8 mouse cellular contexts compared by ENCODE assay signal in the genomic region with DNA sequence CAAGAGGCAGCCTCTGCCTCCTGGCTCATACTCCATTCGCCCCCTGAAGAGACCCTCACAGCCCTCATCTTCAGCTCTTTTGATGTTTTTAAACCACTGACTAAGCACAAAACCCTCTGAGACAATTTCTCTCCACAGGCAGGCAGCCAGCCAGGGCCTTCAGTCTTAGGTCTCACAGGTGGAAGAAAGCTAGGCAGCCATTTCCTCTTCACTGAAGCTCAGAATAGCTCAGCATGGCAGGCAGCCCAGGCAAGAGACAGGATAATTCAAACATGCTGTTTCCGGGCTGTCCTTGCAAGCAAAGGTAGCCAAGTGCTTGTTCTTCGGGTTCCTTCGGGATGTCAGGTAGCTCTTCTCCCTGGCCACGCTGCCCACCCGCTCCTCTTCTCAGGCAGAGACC. TPM values are rescaled to one million over a fixed set of nuclear protein-coding genes. Genes with fewer than 3 reads are reported as not detected.
DNase-seq lines count a peak whose midpoint lies in the region; ATAC-seq and TF ChIP-seq lines count a peak whose summit lies in the region.

No protein-coding gene starts in this region.

- WGBS in liver, embryonic 11.5 days, result 94% methylated on average over 6 of the region's 6 CpGs
- WGBS in embryonic facial prominence, embryonic 10.5 days, result 90% methylated on average over 6 of the region's 6 CpGs
- 86% methylated on average over 6 of the region's 6 CpGs for WGBS in liver, postnatal 0 days (ENCODE audit: insufficient replicate concordance)
- 88% methylated on average over 6 of the region's 6 CpGs for WGBS in midbrain, postnatal 0 days

- no peak overlapping the region for H3K4me3 ChIP-seq in liver, embryonic 11.5 days (ENCODE audit: low read depth, low read length)
- H3K4me3 ChIP-seq in embryonic facial prominence, embryonic 10.5 days, result no peak overlapping the region
- no peak overlapping the region for H3K4me3 ChIP-seq in liver, postnatal 0 days (ENCODE audit: low read depth, low read length)
- H3K4me3 ChIP-seq in midbrain, postnatal 0 days (ENCODE audit: low read depth, low read length), result no peak overlapping the region

- no peak for TF ChIP-seq EP300 in liver, postnatal 0 days (IDR thresholded peaks at IDR 0.05; ENCODE audit: low read depth)

- H3K4me1 ChIP-seq in liver, embryonic 11.5 days (replicated peaks; ENCODE audit: control insufficient read depth, insufficient read depth, low read length), result peaks cover 3% of the 10 kb centered on the region
- H3K4me1 ChIP-seq in embryonic facial prominence, embryonic 10.5 days, result peaks cover 1% of the 10 kb centered on the region
- no peaks in the 10 kb centered on the region for H3K4me1 ChIP-seq in liver, postnatal 0 days (ENCODE audit: insufficient read depth)
- H3K4me1 ChIP-seq in midbrain, postnatal 0 days (ENCODE audit: insufficient read depth, low read length), result 0 out of 2 replicates have a peak, but pooled peaks cover 2% of the 10 kb centered on the region

- no peak for TF ChIP-seq CTCF in liver, postnatal 0 days (IDR thresholded peaks at IDR 0.05; ENCODE audit: low read depth)
- TF ChIP-seq CTCF in midbrain, postnatal 0 days (IDR thresholded peaks at IDR 0.05), result no peak

- no peak overlapping the region for H3K4me2 ChIP-seq in liver, embryonic 11.5 days
- no peak overlapping the region for H3K4me2 ChIP-seq in liver, postnatal 0 days (ENCODE audit: low read depth, low read length)
- no peak overlapping the region for H3K4me2 ChIP-seq in midbrain, postnatal 0 days (ENCODE audit: low read depth, low read length, poor library complexity, severe bottlenecking)

- peaks cover 6% of the 10 kb centered on the region; the same call in 1 of the 2 replicates for H3K36me3 ChIP-seq in liver, embryonic 11.5 days (ENCODE audit: control insufficient read depth, insufficient read depth, low read length)
- H3K36me3 ChIP-seq in embryonic facial prominence, embryonic 10.5 days (replicated peaks), result peaks cover 65% of the 10 kb centered on the region
- peaks cover 13% of the 10 kb centered on the region for H3K36me3 ChIP-seq in liver, postnatal 0 days (replicated peaks; ENCODE audit: insufficient read depth, low read length)
- H3K36me3 ChIP-seq in midbrain, postnatal 0 days (ENCODE audit: insufficient read depth, low read length), result peaks cover 20% of the 10 kb centered on the region

- DNase-seq in liver, embryonic 11.5 days (ENCODE audit: low spot score), result no peak
- DNase-seq in liver, result no peak
- no peak for DNase-seq in embryonic facial prominence, embryonic 10.5 days (ENCODE audit: low spot score)
- peak; percentile 62 for DNase-seq in heart, postnatal 4 days
- no peak for DNase-seq in liver, postnatal 0 days
- no peak for DNase-seq in embryo, embryonic 10 days (ENCODE audit: low spot score)
- no peak for DNase-seq in midbrain, postnatal 0 days (ENCODE audit: low spot score)

- H3K9me3 ChIP-seq in liver, embryonic 11.5 days (ENCODE audit: control insufficient read depth, low read length), result no peaks in the 10 kb centered on the region
- no peaks in the 10 kb centered on the region for H3K9me3 ChIP-seq in embryonic facial prominence, embryonic 10.5 days
- no peaks in the 10 kb centered on the region for H3K9me3 ChIP-seq in liver, postnatal 0 days (ENCODE audit: low read length)
- no peaks in the 10 kb centered on the region for H3K9me3 ChIP-seq in midbrain, postnatal 0 days (ENCODE audit: low read length)

- H3K9ac ChIP-seq in liver, embryonic 11.5 days (ENCODE audit: low read depth, low read length), result no peak overlapping the region; the same call in 1 of the 2 replicates
- no peak overlapping the region for H3K9ac ChIP-seq in liver, postnatal 0 days (replicated peaks)
- H3K9ac ChIP-seq in midbrain, postnatal 0 days (replicated peaks; ENCODE audit: low read length, poor library complexity, severe bottlenecking), result no peak overlapping the region

- no peaks in the 10 kb centered on the region for H3K27me3 ChIP-seq in liver, embryonic 11.5 days (replicated peaks; ENCODE audit: control insufficient read depth, insufficient read depth, low read length)
- no peaks in the 10 kb centered on the region for H3K27me3 ChIP-seq in embryonic facial prominence, embryonic 10.5 days (replicated peaks; ENCODE audit: low read depth, poor library complexity, severe bottlenecking)
- H3K27me3 ChIP-seq in liver, postnatal 0 days (ENCODE audit: insufficient read depth, low read length), result no peaks in the 10 kb centered on the region
- no peaks in the 10 kb centered on the region for H3K27me3 ChIP-seq in midbrain, postnatal 0 days (ENCODE audit: insufficient read depth, low read length)

- peak overlapping the region; percentile 27; the same call in 1 of the 2 replicates for H3K27ac ChIP-seq in liver, embryonic 11.5 days (ENCODE audit: low read depth, low read length)
- H3K27ac ChIP-seq in embryonic facial prominence, embryonic 10.5 days (replicated peaks), result peak overlapping the region; percentile 24; the same call in 1 of the 2 replicates
- H3K27ac ChIP-seq in liver, postnatal 0 days (ENCODE audit: low read depth), result peak overlapping the region; percentile 34; the same call in 1 of the 2 replicates
- H3K27ac ChIP-seq in midbrain, postnatal 0 days (ENCODE audit: low read depth, low read length), result no peak overlapping the region

- no peak for ATAC-seq in liver, embryonic 11.5 days (replicated peaks; ENCODE audit: low FRiP score)
- no peak for ATAC-seq in liver, postnatal 0 days
- no peak for ATAC-seq in erythroblast, adult 5-6 weeks (replicated peaks; ENCODE audit: low FRiP score, poor library complexity, severe bottlenecking)
- ATAC-seq in midbrain, postnatal 0 days (ENCODE audit: low FRiP score), result no peak

RNA-seq across cellular contexts. Expression of gene Mtss1l, which starts 50.0 kb away (rescaled TPM):
- polyA plus RNA-seq in liver, embryonic 11.5 days (2014; fragmentation: Nextera tagmentation; extraction: Ambion mirVana), result 4.9 and 5.9 TPM in 2 replicates
- polyA plus RNA-seq in embryonic facial prominence, embryonic 10.5 days (2016; fragmentation: Nextera tagmentation; extraction: Ambion mirVana), result 6.6 and 7.2 TPM in 2 replicates
- total RNA-seq in heart, postnatal 4 days (2021), result 10 to 100 TPM; 50.6 to 61.0 TPM
- polyA plus RNA-seq in liver, postnatal 0 days (2015; fragmentation: Nextera tagmentation; extraction: Ambion mirVana), result 0.95 and 1.2 TPM in 2 replicates
- total RNA-seq in erythroblast, adult 5-6 weeks (2015; ENCODE audit: low replicate concordance), result not detected in 2 replicates
- total RNA-seq in erythroblast, adult 5-6 weeks (2017; ENCODE audit: low replicate concordance), result 0.26 TPM in 1 of 2 replicates, not detected in the other
- total RNA-seq in midbrain, postnatal 0 days (2014; rRNA removed), result 90.5 and 101 TPM in 2 replicates
- polyA plus RNA-seq in midbrain, postnatal 0 days (2015; fragmentation: Nextera tagmentation; extraction: Ambion mirVana), result 35.2 and 37.7 TPM in 2 replicates

RNA-seq across cellular contexts. Expression of gene Vac14, which starts 52.9 kb away (rescaled TPM):
- 34.1 and 38.9 TPM in 2 replicates for polyA plus RNA-seq in liver, embryonic 11.5 days (2014; fragmentation: Nextera tagmentation; extraction: Ambion mirVana)
- polyA plus RNA-seq in embryonic facial prominence, embryonic 10.5 days (2016; fragmentation: Nextera tagmentation; extraction: Ambion mirVana), result 26.2 and 27.3 TPM in 2 replicates
- total RNA-seq in heart, postnatal 4 days (2021), result 10 to 100 TPM; 26.7 to 28.1 TPM
- polyA plus RNA-seq in liver, postnatal 0 days (2015; fragmentation: Nextera tagmentation; extraction: Ambion mirVana), result 5.5 and 6.5 TPM in 2 replicates
- total RNA-seq in erythroblast, adult 5-6 weeks (2015; ENCODE audit: low replicate concordance), result 6.1 and 10.9 TPM in 2 replicates
- total RNA-seq in erythroblast, adult 5-6 weeks (2017; ENCODE audit: low replicate concordance), result 4.2 and 5.5 TPM in 2 replicates
- total RNA-seq in midbrain, postnatal 0 days (2014; rRNA removed), result 44.9 and 45.9 TPM in 2 replicates
- 26.7 and 27.2 TPM in 2 replicates for polyA plus RNA-seq in midbrain, postnatal 0 days (2015; fragmentation: Nextera tagmentation; extraction: Ambion mirVana)
